Mouse (Mus musculus) thymus, postnatal 10 days (tissue): ENCODE results near the gene Slirp.
A peak's percentile ranks its signal among the peaks of the same experiment; 100 is the strongest.
"Not testable (repeated sequence)": the region's sequence is repeated elsewhere in the genome, so short reads cannot be mapped to it uniquely, and the experiment has no call there.

Experiments used
- DNase-seq, 2 experiments: peaks; one replicate each; pipeline ENCODE4 v3.0.0; 2021; ENCODE audit warnings: low spot score in 2 of 2

The Slirp gene

DNA sequence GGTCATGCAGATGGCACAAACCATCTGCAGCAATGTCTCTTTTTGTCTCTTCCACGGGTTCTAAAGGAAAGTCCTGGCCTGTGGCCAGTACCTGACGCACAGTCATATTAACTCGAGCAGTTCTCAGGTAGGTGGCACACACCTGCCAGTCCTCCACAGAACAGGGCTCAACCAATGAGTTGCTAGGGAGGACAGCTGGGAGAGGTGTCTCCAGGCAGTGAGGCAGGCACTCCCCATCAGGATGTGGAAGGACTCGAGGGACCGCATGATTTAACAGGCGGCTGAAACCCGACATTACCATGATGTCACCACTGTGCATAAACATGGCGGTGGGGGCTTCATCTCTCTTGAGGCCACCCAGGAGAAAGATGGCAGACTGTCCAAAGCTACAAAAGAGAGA lies 14.8 kb upstream of the Slirp start:
- DNase-seq: no peak

DNA sequence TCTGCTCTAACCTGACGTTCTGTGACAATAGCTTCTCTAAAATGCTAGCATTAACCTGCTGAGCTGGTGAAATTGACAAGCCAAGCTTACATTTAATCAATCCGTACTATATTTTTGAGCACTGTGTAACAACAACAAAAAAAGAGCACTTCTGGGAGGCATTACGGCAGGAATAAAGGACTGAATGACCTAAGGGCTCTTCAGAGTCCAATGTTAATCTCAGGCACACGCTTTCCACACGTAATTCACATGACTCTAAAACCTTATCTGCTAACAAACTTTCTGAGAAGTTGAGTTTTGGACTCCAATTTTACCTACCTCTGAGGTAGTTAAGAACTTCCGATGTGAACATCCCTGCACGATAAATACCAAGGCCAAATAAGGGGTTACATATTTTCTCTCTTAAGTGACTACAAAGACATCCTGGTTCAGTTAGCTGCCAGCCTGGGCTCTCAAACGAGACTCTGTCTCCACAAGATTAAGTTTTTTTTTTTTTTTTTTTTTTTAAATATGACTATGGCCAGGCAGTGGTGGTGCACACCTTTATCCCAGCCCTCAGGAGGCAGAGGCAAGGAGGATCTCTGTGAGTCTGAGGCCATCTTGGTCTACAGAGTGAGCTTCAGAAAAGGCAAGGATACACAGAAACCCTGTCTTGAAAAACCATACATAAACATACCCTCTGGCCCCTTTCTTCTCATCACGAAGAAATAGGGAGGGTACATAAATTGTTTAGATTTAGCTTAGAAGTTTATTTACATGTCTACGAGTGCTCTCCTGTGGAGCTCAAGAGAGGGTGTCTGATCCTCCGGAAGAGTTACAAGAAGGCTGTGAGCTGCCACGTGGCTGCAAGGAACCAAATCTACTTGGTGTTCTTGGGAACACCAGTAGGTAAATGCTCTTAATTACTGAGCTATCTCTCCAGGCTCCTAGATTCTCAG lies 1.2 kb upstream of the Slirp start:
- no peak for DNase-seq

DNA sequence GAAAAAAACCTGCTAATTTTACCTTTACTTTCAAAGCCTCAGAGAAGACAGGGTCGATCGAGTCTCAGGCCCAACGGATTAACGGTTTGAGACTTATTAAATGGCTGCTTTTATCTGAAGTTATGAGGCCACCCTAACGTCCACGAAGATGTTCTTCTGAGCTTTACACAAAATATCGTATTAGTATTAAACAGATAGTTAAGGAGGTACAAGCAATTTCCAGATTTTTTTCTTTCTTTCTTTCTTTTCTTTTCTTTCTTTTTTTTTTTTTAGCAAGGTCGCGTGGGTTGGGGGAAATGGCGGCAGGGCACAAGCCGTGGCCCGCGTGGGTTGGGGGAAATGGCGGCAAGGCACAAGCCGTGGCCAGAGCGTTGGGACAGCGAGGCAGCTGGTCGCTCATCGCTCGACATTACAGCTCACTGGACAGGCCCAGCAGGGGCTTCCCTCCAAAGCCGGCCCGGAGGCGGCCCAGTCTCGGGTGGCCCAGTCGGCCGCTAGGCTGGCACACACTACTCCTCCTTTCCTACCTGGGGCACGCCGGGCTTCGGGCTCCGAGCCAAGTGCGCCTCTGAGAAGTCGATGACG lies 489 bp upstream of the Slirp start:
- DNase-seq: no peak

DNA sequence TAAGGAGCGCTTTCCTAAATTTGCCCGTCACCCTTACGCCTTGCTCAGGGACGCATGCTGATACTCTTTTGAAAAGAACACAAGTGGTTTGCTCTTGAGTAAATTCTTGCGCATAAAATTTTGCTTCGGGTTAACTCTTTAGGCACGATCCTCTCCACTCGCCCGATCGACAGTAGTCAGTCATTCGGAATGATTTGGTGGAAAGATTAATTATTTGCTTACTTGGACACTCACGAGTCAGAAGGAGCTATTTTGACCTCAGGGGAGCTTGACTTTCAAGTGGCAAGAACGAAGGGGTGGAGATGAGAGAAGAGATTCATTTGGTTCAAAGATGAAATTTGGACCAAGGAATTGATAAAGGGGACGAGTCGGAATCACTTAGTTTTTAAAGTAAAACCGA lies 515 bp downstream of the Slirp start:
- DNase-seq: no peak

DNA sequence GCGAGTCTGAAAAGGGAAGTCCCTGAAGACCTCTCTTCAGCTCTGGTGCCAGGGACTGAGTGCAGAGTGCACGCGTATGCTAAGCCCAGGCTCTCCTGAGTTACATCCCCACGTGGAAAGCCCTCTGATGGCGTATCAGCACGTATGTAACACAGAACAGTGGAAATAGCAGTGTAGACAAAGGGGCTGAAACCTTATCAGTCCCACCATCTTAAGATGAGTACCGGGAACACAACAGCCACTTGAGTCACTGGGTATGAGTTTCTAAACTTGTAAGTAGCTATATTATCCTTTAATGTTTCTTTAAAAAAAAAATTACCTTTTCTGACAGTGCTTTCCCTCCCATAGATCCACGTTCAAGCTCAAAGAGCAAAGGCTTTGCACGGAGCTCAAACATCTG lies 5.8 kb downstream of the Slirp start:
- no peak for DNase-seq

DNA sequence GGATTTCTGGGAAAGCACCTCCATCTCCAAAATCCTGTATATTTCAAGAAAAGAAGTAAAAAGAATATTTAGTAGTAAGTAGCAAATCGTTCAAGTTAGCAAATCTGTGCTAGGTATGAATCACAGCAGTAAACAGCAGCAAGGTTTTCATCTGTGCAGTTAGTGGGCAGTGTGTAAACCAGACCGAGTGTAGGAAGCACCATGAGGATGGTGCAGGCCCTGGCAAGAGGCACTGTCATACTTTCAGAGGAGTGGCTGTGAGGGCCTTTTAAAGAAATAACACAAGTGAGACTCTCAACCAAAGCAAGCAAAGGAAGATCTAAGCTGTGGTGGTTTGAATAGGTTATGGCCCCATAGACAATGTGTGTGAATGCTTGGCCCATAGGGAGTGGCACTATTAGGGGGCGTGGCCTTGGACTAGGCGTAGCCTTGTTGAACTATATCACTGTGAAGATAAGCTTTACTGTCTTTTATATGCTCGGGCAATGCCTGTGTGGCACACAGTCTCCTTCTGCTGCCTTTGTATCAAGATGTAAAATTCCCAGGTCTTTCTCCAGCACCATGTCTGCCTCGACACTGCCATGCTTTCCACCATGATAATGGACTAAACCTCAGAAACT lies 21.1 kb downstream of the Slirp start:
- DNase-seq: no peak

DNA sequence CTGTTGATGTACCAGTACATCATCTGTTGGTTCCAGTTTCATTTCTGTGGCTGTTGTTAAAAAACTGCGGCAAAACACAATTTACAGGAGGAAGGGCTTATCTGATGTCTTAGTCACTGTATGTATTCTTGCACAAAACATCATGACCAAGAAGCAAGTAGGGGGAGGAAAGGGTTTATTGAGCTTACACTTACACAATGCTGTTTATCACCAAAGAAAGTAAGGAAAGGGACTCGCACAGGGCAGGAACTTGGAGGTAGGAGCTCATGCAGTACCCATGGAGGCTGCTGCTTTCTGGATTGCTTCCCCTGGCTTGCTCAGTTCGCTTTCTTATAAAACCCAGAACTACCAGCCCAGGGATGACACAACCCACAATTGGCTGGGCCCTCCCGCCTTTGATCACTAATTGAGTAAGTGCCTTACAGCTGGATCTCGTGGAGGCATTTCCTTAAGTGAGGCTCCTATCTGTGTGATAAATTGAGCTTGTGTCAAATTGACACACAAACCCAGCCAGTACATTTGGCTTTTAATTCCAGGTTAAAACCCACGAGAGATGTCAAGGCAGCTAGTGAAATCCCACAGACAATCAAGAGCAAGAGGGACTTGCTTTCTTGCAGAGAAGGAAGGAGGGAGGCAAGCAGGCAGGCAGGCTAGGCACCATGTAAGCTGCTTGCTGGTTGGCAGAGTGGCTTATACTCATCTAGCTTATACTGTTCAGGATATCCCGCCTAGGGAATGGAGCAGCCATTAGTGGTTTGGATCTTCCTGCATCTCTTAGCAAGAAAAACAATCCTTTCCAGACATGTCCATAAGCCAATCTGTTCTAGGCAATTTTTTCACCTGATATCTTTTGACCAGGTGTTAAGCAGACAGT lies 26.8 kb downstream of the Slirp start:
- no peak for DNase-seq

DNA sequence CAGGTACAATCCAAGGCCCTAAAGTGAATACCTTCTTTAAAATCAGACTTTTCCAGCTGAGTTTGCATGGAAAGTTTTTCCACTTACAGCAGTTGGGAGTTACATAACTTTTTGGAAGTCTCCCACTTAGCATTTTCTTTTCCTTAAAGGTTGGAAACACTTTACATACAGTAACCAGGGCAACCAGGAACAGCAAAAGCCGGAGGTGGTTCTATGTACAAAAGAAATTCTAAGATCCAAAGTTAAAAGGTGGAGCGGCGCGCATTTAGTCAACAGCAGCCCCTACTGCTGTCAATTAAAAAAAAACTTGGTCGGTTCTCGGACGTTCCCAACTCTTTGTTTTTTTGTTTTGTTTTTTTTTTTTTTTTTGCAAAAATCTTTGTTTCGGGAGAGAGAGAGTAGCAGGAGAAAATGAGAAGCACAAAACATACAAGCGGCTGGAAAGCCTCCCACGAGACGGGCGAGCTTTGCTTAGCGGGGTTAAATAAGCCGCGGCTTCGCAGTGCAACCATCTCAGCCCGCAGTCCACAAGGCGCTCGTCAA lies 27.8 kb downstream of the Slirp start:
- DNase-seq: no peak

DNA sequence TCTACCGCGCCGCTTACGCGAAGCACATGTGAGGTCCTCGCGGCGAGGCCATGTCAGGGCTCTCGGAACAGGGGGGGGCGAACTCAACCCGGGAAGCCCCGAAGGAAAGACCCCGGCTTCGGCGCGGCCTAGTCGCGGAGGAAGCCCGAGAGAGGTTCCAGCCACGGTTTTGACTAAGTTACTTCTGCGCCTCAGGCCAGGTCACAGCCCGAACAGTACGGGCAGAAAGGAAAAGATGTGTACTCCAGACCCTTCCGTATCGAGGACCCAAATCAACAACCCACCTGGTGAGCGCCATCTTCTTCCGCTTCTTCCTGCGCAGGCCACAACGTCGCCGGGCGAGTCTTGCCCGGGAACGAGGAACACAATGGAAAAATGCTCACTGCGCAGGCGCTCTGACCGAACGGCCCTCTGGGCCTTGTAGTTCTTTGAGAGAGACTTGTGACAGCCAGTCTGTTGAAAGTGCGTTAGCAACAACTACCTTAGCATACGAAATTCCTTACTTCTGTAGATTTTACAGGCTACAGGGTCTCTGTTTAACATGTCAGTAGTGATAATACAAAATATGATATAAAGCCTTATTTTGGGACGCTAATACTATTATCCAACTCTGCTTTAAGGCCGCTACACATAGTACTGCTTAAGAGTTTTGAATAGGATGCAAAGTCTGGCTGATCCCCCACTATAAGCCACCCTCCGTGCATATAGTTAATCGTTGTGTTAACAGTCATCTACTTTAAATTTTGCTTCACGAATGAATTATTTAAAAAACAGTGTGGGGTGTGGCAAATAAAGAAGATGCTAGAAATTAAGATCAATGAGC lies 28.5 kb downstream of the Slirp start, which contains the start of gene Snw1:
Gene Snw1, minus strand, starts transcription at position 311 of the 823 bp plus-strand sequence.
- DNase-seq: peak; percentile 87 to 91

DNA sequence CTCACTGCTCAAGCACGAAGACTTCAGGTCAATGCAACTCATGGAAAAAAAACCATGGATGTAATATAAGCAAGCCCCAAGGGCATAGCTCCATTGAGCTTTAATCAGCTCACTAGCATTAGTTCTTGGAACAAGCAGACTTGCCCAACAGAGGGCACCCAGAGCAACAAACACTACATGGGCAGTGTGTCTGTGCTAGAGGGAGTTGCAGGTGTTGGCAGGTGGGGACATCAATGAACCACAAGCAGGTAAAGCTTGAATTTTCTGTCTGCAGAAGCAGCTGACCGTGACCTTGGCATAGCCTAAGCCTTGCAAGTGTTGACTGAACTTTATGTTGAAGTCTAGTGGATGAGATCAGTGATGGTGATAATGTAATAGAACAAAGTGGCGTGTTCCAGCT lies 31.1 kb downstream of the Slirp start:
- DNase-seq: no peak

DNA sequence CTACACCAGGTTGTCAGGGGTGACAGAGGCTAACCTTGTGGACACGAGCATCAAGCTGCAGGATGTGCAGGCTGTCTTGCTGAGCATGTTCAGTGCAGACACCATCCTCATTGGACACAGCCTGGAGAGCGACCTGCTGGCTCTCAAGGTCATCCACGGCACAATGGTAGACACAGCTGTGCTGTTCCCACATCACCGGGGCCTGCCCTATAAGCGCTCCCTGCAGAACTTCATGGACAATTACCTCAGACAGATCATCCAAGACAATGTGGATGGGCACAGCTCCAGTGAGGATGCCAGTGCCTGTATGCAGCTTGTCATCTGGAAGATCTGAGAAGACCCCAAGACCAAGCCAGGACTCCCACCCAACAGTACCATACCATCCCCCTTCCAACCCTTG lies 38.8 kb downstream of the Slirp start:
- not testable (repeated sequence) for DNase-seq

DNA sequence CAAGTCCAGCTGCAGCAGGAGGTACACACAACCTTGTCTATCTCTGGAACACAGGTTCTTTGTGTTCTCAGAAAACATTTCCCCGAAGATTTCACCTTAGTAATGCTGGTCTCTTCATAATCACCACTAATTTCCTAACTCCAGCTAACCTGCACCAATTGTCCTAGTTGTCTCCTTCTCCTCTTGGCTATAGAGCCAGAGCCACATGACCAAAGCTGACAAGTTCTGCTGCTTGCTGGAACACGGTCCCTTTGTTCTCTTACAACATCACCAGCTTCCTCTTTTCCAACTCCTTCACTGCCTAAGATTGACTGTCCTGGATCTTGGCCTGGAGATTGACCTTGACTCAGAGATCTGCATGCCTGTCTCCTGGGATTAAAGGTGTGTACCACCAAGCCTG lies 45.0 kb downstream of the Slirp start:
- DNase-seq: not testable (repeated sequence)

DNA sequence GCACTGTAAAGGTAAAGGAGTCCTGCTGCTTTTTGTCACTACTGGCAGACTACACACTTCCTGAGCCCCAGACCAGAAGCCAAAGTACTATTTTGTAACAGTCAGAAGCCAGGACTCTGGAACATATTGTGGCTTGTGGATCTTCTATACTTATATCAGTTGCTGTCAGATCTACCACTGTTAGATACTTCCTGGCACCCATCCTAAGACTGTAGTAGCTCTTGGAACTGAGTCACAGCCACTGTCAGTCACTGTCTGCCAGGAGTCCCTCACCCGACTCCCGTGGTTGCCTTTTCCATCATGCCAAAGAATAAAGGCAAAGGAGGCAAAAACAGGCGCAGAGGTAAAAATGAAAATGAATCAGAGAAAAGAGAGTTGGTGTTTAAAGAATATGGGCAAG lies 50.7 kb downstream of the Slirp start, which contains the start of gene Gm5788:
Gene Gm5788, plus strand, starts transcription at position 301 of the 400 bp plus-strand sequence.
- not testable (repeated sequence) for DNase-seq
